In genomic region chr3:79194111-79194793, GRCm38 (mm10) we compare ENCODE assay signal across 15 mouse cellular contexts.
DNase-seq lines count a peak whose midpoint lies in the region; ATAC-seq and TF ChIP-seq lines count a peak whose summit lies in the region.
"Had no signal": no experiment of that assay in that cellular context is flagged by ENCODE, and none has a peak within 500 bp of the region (broad histone marks: within the 10 kb centered on the region; RNA-seq: fewer than 3 reads in every experiment).

No protein-coding gene starts in this region.

- ATAC-seq in heart, embryonic 12.5 days (ENCODE audit: insufficient number of reproducible peaks, low FRiP score) = no peak
- ATAC-seq in forebrain, embryonic 15.5 days (replicated peaks) = no peak
- ATAC-seq: forebrain, embryonic 16.5 days had no signal

- peaks cover 32% of the 10 kb centered on the region for H3K36me3 ChIP-seq in heart, adult 2 months (ENCODE audit: control insufficient read depth, insufficient read depth, low read length)
- H3K36me3 ChIP-seq in heart, embryonic 12.5 days = no peaks in the 10 kb centered on the region
- H3K36me3 ChIP-seq in forebrain, embryonic 15.5 days = no peaks in the 10 kb centered on the region
- H3K36me3 ChIP-seq: lung, embryonic 15.5 days; neural tube, embryonic 15.5 days had no signal

- no peak overlapping the region for H3K4me2 ChIP-seq in heart, embryonic 12.5 days
- H3K4me2 ChIP-seq in forebrain, embryonic 15.5 days (replicated peaks) = no peak overlapping the region
- H3K4me2 ChIP-seq: limb, embryonic 12.5 days; lung, embryonic 15.5 days; neural tube, embryonic 15.5 days had no signal

- H3K4me1 ChIP-seq in heart, adult 2 months (ENCODE audit: control insufficient read depth, insufficient read depth, low read length) = peaks cover 31% of the 10 kb centered on the region
- peaks cover 50% of the 10 kb centered on the region for H3K4me1 ChIP-seq in heart, embryonic 12.5 days (replicated peaks)
- peaks cover 23% of the 10 kb centered on the region for H3K4me1 ChIP-seq in forebrain, embryonic 15.5 days
- H3K4me1 ChIP-seq: limb, embryonic 12.5 days had no signal

- H3K9ac ChIP-seq in heart, adult 2 months (ENCODE audit: low read depth, low read length) = no peak overlapping the region; the same call in 1 of the 2 replicates
- no peak overlapping the region for H3K9ac ChIP-seq in heart, embryonic 12.5 days
- H3K9ac ChIP-seq in forebrain, embryonic 15.5 days (replicated peaks) = no peak overlapping the region
- H3K9ac ChIP-seq: limb, embryonic 12.5 days; lung, embryonic 15.5 days; neural tube, embryonic 15.5 days had no signal

- intact Hi-C loops in heart, adult 2 months (cut with DNase I) = no loop called here

- H3K27me3 ChIP-seq in heart, adult 2 months (ENCODE audit: control insufficient read depth, insufficient read depth, low read length) = no peaks in the 10 kb centered on the region
- no peaks in the 10 kb centered on the region for H3K27me3 ChIP-seq in heart, embryonic 12.5 days (replicated peaks)
- no peaks in the 10 kb centered on the region for H3K27me3 ChIP-seq in forebrain, embryonic 15.5 days
- H3K27me3 ChIP-seq: limb, embryonic 12.5 days; lung, embryonic 15.5 days; neural tube, embryonic 15.5 days had no signal

- TF ChIP-seq EP300 in heart, adult 2 months (IDR thresholded peaks at IDR 0.05; ENCODE audit: insufficient read depth, low read depth, low read length) = 0 out of 2 replicates have a peak, but pooled peaks have one; percentile 16

- peak overlapping the region; percentile 82 for H3K27ac ChIP-seq in heart, adult 2 months
- no peak overlapping the region for H3K27ac ChIP-seq in heart, embryonic 12.5 days (ENCODE audit: poor library complexity, severe bottlenecking)
- H3K27ac ChIP-seq in forebrain, embryonic 15.5 days (replicated peaks) = no peak overlapping the region
- H3K27ac ChIP-seq: limb, embryonic 12.5 days; lung, embryonic 15.5 days; neural tube, embryonic 15.5 days had no signal

- H3K4me3 ChIP-seq in heart, adult 2 months = no peak overlapping the region
- no peak overlapping the region for H3K4me3 ChIP-seq in heart, embryonic 12.5 days
- H3K4me3 ChIP-seq in forebrain, embryonic 15.5 days = no peak overlapping the region
- H3K4me3 ChIP-seq: limb, embryonic 12.5 days; lung, embryonic 15.5 days; neural tube, embryonic 15.5 days had no signal

- 0 out of 2 replicates have a peak, but pooled peaks have one; percentile 12 for TF ChIP-seq POLR2A in heart, adult 2 months (IDR thresholded peaks at IDR 0.05; ENCODE audit: insufficient read depth, low read depth, low read length)

- TF ChIP-seq CTCF in heart, adult 2 months (IDR thresholded peaks at IDR 0.05) = no peak

- WGBS in heart, adult 2 months = 45% methylated on average over 8 of the region's 8 CpGs
- WGBS in heart, embryonic 12.5 days = 69% methylated on average over 8 of the region's 8 CpGs
- WGBS in forebrain, embryonic 15.5 days = 89% methylated on average over 8 of the region's 8 CpGs

- peaks cover 9% of the 10 kb centered on the region for H3K79me2 ChIP-seq in heart, adult 2 months (replicated peaks; ENCODE audit: control insufficient read depth, insufficient read depth, low read length)

- no peaks in the 10 kb centered on the region for H3K9me3 ChIP-seq in heart, embryonic 12.5 days (replicated peaks)
- no peaks in the 10 kb centered on the region for H3K9me3 ChIP-seq in forebrain, embryonic 15.5 days
- H3K9me3 ChIP-seq: limb, embryonic 12.5 days; lung, embryonic 15.5 days; neural tube, embryonic 15.5 days had no signal

- DNase-seq in heart, adult 2 months = peak; percentile 49 to 64
- DNase-seq in CD4-positive, CD25-positive, alpha-beta regulatory T cell, adult 2 months (ENCODE audit: low read depth, low spot score) = peak; percentile 29
- DNase-seq in heart, adult 9 months (ENCODE audit: low spot score in 2 of 2) = peak; percentile 58 to 61
- DNase-seq in lung, postnatal 10 days = peak; percentile 42
- no peak for DNase-seq in kidney, postnatal 4 days
- no peak for DNase-seq in embryo, embryonic 11 days
- DNase-seq: cerebellum, adult 9-11 months; kidney, adult 11 months; midbrain, embryonic 14.5 days had no signal

Comparison
In these comparisons a context has a peak if more than half of its experiments do, and no peak if none do; other contexts are left out.
1. DNase-seq: peak in heart, adult 2 months (2 of 2), CD4-positive, CD25-positive, alpha-beta regulatory T cell, adult 2 months (single experiment), heart, adult 9 months (2 of 2) and lung, postnatal 10 days (single experiment); none in kidney, postnatal 4 days (0 of 2) and embryo, embryonic 11 days (single experiment).